Mouse (Mus musculus) lung, adult 2 months (tissue): Measurements from ENCODE around the gene Exosc3. TPM values are rescaled to one million over a fixed set of nuclear protein-coding genes. Genes with fewer than 3 reads are reported as not detected.
A peak's percentile ranks its signal among the peaks of the same experiment; 100 is the strongest.

Experiments
- DNase-seq: peaks from one replicate; pipeline ENCODE4 v3.0.0; 2022
- H3K4me1 ChIP-seq: fragments of 200-500 bp; 2 replicates; pipeline ENCODE4 v1.6.1; 2011; ENCODE audit warnings: low read length; ENCODE audit not compliant: control insufficient read depth, insufficient read depth
- H3K4me3 ChIP-seq: fragments of 200-500 bp; replicated peaks from 2 replicates; pipeline ENCODE3; 2011; ENCODE audit warnings: low read depth, mild to moderate bottlenecking, control low read depth, low read length; ENCODE audit errors: extremely low read depth
- CTCF ChIP-seq: fragments of 200-500 bp; IDR thresholded peaks from 2 replicates; pipeline ENCODE4 v1.5.1; 2011; ENCODE audit warnings: mild to moderate bottlenecking, low read length, control low read depth; ENCODE audit not compliant: insufficient read depth
- POLR2A ChIP-seq: fragments of 200-500 bp; IDR thresholded peaks from 2 replicates; pipeline ENCODE4 v1.6.1; 2011; ENCODE audit warnings: low read depth, mild to moderate bottlenecking, control low read depth, low read length, borderline replicate concordance; ENCODE audit errors: extremely low read depth
- WGBS: fragments of 180-500 bp; shearing (Covaris S2); methylation state at CpG from one replicate; pipeline ENCODE4 v1.1.7; 2018; 5-methylcytosine and 5-hydroxymethylcytosine counted together
- polyA plus RNA-seq: library from polyadenylated mRNA; depleted of rRNA; stranded (reverse); fragments of >200 nt; gene quantifications from 2 replicates; pipeline ENCODE4 v1.2.3, GENCODE M21; 2012

The Exosc3 gene
- polyA plus RNA-seq, 1 experiment, result 20.6 TPM

DNA sequence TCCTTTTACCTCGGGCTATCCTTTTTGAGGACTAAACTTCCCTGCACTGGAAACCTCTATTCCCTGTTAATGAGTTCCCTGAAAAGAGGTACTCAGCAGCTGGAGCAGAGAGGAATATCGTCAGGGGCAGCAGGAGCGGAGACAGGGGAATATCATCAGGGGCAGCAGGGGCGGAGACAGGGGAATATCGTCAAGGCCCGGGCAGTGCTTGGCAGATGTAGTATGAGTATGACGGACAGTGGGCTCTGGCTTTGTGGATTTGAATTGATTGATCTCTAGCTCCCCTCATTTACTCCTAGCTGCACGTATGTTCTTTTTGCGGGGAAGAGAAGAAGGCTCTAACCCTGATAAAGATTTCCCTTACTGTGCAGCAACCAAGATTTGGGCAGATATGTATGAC lies 1.3 kb downstream of the Exosc3 start:
- H3K4me3 ChIP-seq, result no peak overlapping the region
- WGBS, result 62% methylated on average over 9 of the region's 9 CpGs

DNA sequence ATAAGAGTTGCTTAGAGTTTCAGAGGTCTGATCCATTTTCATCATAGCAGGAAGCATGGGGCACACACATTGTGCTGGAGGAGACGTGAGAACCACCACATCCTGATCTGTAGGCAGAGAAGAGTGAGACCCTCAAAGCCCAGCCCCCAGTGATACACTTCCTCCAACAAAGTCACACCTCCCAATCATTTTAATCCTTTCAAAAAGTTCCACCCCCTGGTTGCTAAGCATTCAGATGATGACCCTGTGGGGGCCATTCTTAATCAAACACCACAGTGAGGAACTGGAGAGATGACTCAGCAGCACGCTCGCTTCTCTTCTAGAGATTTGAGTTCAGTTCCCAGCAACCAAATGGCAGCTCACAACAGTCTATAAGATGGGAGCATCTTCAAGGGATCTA lies 10.1 kb downstream of the Exosc3 start:
- H3K4me3 ChIP-seq, result no peak overlapping the region
- 50% methylated on average over 3 of the region's 3 CpGs for WGBS
- no peak for DNase-seq
- no peak for TF ChIP-seq POLR2A
- TF ChIP-seq CTCF, result no peak
- no peaks in the 10 kb centered on the region for H3K4me1 ChIP-seq

More for the DNA sequence above, 1.3 kb downstream of the Exosc3 start:
- no peak for TF ChIP-seq POLR2A
- TF ChIP-seq CTCF, result no peak
- no peak for DNase-seq
- H3K4me1 ChIP-seq, result no peaks in the 10 kb centered on the region; the same call in 1 of the 2 replicates

DNA sequence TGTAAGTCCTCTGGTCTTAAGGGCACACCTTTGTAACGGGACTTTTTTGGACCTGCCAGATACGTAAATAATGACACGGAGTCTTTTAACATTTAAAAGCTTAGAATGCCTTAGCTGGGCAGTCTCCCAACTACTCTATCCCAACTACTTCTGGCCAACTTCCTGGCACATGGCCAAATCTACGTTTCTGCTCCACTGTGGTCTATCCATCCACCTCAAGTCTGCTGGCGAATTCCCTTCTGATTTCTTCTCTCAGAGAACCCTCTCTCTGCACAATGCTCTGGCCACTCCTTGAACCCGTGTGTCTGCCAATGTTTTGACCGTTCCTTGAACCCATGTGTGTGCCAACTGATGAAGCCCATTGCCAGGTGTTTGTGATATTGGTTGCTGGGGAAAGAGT lies 11.4 kb downstream of the Exosc3 start:
- H3K4me3 ChIP-seq, result no peak overlapping the region
- no peak for DNase-seq
- WGBS, result 50% methylated on average over 7 of the region's 7 CpGs
- no peaks in the 10 kb centered on the region for H3K4me1 ChIP-seq
- TF ChIP-seq POLR2A (no peak), CTCF (no peak)

DNA sequence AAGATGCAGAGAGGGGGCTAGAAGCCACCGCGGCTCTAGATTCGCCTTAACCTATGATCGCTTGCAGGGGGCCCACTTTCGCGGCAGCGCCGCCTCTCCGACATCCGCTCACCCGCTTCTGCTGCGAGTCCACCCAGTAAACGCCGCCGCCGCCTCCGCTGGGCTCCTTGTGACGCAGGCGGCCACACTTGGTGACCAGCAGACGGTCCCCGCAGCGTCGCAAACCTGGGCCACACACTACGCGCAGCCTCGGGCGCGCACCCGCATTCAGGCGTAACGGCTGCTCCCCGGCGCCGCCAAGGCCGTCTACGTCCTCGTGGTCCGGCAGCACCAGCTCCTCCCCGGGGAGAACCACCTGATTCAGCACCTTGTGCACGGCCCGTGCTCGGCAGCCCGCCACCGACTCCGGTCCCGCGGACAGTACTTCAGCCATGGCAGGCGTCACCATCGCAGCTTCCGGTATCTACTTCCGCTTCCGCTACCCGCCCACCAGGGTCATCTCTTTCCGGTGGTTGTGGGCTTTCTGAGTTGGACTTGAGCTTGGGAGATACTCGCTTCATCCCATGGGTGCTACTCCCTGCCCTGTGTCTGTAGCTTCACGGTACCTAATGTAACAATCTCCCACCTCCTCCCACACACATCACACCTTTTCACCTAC lies 22.2 kb downstream of the Exosc3 start:
- DNase-seq, result peak; percentile 87
- peak overlapping the region; percentile 98 for H3K4me3 ChIP-seq
- H3K4me1 ChIP-seq, result peaks cover 7% of the 10 kb centered on the region; the same call in 1 of the 2 replicates
- WGBS, result under 1% methylated on average over 56 of the region's 56 CpGs
- TF ChIP-seq POLR2A (peak; percentile 81; the same call in 1 of the 2 replicates), CTCF (no peak)

DNA sequence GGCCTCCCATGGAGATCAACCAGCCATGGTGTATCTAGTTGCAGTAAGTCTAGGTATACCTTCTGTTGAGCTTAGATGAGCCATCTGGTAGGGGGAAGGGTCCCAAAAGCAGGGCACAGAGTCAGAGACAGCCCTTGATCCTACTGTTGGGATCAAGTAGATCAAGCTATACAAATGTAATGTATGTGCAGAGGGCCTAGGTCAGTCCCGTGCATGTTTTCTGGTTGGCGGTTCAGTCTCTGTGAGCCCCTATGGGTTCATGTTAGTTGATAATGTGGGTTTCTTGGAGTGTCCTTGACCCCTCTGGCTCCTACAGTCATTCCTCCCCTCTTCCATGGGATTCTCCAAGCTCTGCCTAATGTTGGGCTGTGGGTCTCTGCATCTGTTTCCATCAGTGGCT lies 31.5 kb downstream of the Exosc3 start:
- no peak overlapping the region for H3K4me3 ChIP-seq
- TF ChIP-seq CTCF, result no peak
- no peak for TF ChIP-seq POLR2A
- no peak for DNase-seq
- WGBS, result 94% methylated on average over 2 of the region's 2 CpGs
- H3K4me1 ChIP-seq, result no peaks in the 10 kb centered on the region

DNA sequence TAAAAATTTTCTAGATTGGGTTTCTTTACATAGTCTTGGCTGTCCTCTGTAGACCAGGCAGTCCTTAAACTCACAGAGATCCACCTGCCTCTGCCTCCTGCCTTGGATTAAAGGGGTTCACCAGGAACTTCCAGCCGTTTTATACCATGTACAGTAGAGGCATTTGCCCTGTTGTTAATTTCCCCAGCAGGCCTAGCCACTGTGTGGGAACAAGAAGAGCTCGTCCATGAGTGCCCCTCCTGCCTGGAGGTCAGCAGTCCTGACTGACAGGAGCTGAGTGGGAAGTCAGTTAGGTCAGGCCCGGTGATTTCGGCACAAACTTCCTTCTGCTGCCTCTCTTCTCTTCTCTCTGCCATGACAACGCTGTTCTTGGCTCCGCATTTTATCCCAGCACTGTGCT lies 33.9 kb downstream of the Exosc3 start:
- Histone ChIP-seq H3K4me1 (no peaks in the 10 kb centered on the region), H3K4me3 (no peak overlapping the region)
- no peak for DNase-seq
- WGBS, result 86% methylated on average over 6 of the region's 6 CpGs
- no peak for TF ChIP-seq CTCF
- no peak for TF ChIP-seq POLR2A

DNA sequence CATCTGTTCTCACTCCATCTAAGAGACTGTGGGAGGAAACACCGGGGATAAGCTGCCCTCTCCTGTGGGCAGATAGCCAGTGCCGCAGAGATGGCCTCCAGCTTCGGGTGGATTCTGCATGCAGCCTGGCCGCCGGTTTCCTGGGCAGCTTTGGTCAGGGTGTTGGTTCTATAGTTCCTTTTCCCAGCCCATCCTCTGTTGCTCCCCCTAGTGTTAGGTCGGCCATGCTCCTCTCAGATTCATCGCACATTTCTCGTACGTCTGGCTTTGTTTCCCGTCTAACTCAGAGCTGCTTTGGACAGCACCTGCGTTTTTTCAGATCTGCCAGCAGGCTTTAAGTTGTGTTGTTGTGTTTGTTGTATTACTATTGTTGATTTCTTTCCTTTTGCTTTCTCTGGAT lies 34.5 kb downstream of the Exosc3 start:
- no peak overlapping the region for H3K4me3 ChIP-seq
- 25% methylated on average over 11 of the region's 11 CpGs for WGBS
- TF ChIP-seq CTCF (peak; percentile 65), POLR2A (no peak)
- no peak for DNase-seq
- H3K4me1 ChIP-seq, result no peaks in the 10 kb centered on the region

DNA sequence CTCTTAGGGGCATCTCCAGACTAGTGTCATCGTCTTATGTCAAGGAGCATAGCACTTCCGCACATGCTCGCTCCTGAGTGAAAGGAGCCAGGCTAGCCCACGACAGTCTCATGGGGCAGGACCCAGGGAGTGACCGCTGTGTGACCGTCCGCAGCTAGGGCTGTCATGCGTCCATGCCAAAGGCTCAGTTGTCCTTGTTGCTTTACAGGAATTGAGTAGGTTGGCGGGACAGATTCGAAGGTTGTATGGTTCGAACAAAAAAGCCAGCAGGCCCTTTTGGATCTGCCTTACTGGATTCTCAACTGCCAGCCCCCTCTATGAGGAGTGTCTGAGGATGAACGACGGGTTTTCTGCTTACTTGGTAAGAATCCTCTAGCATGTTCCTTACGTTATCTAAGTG lies 37.0 kb downstream of the Exosc3 start:
- Histone ChIP-seq H3K4me3 (no peak overlapping the region), H3K4me1 (no peaks in the 10 kb centered on the region)
- 97% methylated on average over 14 of the region's 14 CpGs for WGBS
- TF ChIP-seq POLR2A (no peak), CTCF (no peak)
- no peak for DNase-seq

DNA sequence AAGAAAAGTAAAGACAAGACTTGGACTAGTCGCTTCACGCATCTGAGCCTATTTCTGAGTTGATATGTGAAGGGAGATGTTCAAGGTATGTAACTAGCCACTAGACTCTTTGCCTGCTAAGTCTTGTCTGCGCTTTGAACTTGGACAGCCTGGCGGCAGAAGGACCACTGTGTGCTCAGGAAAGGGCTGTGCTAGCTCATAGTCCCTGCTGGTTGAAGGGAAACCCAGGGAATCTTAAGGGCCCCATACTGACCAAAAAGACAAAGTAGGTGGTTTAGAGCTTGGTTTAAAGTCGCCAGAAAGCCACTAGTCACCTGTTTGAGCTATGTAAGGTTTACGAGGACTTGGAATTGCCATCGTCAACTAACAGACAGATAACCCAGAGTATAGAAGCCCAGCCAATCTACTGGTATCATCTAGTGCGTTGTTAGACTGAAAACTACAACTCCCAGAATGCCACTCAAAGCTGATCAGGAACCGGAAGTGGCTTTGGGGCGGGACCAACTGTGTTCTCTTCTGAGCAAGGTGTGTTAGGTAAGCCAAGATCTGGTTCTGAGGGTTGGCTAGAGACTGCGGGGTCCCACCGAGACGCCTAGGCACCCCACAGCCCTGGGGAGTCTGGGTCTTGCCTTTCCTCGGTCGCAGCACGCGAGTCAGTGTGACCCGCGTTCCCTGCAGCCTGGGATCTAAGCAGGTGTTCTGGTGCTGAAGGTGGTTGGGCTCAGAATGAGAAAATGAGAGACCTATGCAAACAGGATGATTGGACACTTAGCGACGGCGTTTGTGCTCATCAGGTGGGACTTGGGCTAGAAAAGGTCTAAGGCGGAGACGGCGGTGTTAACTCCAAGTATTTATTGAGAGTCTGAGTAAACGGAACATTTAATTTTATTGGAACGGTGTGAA lies 45.6 kb downstream of the Exosc3 start, which contains the start of gene Trmt10b:
Trmt10b (plus strand) TSS at position 466 of the 903 bp plus-strand sequence.
- TF ChIP-seq CTCF, result no peak
- no peak for TF ChIP-seq POLR2A
- Histone ChIP-seq H3K4me3 (peak within 1 kb of the TSS; percentile 76), H3K4me1 (no peaks in the 10 kb centered on the region)
- peak; percentile 71 for DNase-seq
- 16% methylated on average over 27 of the region's 27 CpGs for WGBS
